Mouse (Mus musculus): ENCODE data around the gene Rln1. TPM values are rescaled to one million over a fixed set of nuclear protein-coding genes. Genes with fewer than 3 reads are reported as not detected.

Rln1 gene
- total and polyA plus RNA-seq, 3 experiments = not detected

DNA sequence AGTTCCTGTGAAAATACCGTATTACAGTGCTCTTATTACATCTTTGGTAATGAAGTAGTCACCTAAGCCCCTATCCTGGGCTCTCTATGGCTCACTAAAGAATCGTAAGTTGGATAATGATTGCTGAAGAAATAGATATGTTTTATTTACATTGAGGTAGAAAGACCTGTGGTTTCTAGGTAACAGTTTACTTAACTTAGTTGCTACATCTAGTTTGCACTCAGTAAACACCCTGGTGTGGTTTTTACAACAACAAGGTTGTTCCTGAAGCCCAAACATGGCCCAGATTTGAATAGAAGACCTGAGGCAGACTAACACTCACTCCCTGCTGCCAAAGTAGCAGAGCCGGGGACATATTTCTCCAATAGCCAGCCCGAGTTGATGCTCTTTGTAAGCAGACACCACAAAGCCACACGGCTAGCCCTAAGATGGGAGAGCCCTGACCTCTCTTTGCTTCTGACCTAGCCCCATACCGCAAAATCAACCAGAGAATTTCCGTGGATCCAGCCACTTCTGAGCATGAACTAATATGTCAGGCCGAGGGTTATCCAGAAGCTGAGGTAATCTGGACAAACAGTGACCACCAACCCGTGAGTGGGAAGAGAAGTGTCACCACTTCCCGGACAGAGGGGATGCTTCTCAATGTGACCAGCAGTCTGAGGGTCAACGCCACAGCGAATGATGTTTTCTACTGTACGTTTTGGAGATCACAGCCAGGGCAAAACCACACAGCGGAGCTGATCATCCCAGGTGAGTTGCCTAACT lies 45.6 kb upstream of the Rln1 start:
- H3K4me3 ChIP-seq (replicated peaks in 1 of 3; ENCODE audit: low read depth in 2 of 3, low read length in 2 of 3, poor library complexity in 1 of 3) = peak overlapping the region in 1 of 3 experiments; percentile 11
- no peak for DNase-seq (ENCODE audit: extremely low read depth)
- peak overlapping the region; percentile 26 for H3K4me2 ChIP-seq (ENCODE audit: insufficient read depth, low read depth, poor library complexity, severe bottlenecking)
- in situ Hi-C loops (cut with MboI; ENCODE audit: low pct_ligation_motif_present, low pct_unique_long_range_greater_than_20kb, low sequenced_read_pairs) = no loop called here
- H3K27me3 ChIP-seq (replicated peaks) = no peaks in the 10 kb centered on the region
- peak overlapping the region; percentile 39; the same call in 1 of the 2 replicates for H3K27ac ChIP-seq (ENCODE audit: insufficient read depth, low read depth)
- H3K9ac ChIP-seq (ENCODE audit: insufficient read depth, low read depth) = no peak overlapping the region
- peaks cover 5% of the 10 kb centered on the region for H3K79me2 ChIP-seq (replicated peaks; ENCODE audit: control insufficient read depth, extremely low read depth, insufficient read depth, poor library complexity, severe bottlenecking)
- H3K36me3 ChIP-seq (replicated peaks in 1 of 2; ENCODE audit: control insufficient read depth in 1 of 2, insufficient read depth in 1 of 2, low read length in 1 of 2) = peaks cover 36 to 78% of the 10 kb centered on the region in 2 experiments
- dilution Hi-C loops (cut with MboI; ENCODE audit: extremely low pct_ligation_motif_present, extremely low pct_unique_long_range_greater_than_20kb, low sequenced_read_pairs) = no loop called here
- no peaks in the 10 kb centered on the region for H3K9me3 ChIP-seq (replicated peaks; ENCODE audit: low read length)
- TF ChIP-seq ZNF384 (IDR thresholded peaks at IDR 0.05; ENCODE audit: low read depth, low read length) (no peak), MYC (IDR thresholded peaks at IDR 0.05; ENCODE audit: low read depth, low read length) (no peak)
- H3K4me1 ChIP-seq (ENCODE audit: control insufficient read depth in 1 of 2, insufficient read depth in 2 of 2) = peaks cover 31 to 86% of the 10 kb centered on the region in 2 experiments

DNA sequence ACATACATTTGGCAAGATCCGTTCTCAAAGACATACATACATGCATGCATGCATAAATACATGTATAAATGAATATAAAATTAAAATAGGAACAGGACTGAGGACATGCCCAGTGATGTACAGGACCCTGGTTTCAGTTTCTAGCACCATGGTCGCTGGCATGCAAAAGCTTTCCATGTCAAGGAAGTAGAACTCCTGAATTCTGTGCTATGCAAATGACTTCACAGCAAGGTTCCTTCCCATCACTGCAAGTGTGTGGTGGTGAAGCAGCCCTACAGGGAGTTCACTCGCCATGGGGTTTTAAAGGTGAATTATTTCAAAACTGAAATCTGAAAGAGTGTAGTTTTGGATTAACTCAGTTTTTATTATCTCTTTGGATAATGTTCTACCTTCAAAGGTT lies 41.9 kb upstream of the Rln1 start:
- Histone ChIP-seq H3K4me2 (ENCODE audit: insufficient read depth, low read depth, poor library complexity, severe bottlenecking) (peak overlapping the region; percentile 85), H3K9ac (ENCODE audit: insufficient read depth, low read depth) (peak overlapping the region; percentile 10; the same call in 1 of the 2 replicates), H3K9me3 (replicated peaks; ENCODE audit: low read length) (no peaks in the 10 kb centered on the region), H3K4me3 (replicated peaks in 1 of 3; ENCODE audit: low read depth in 2 of 3, low read length in 2 of 3, poor library complexity in 1 of 3) (no peak overlapping the region), H3K36me3 (replicated peaks in 1 of 2; ENCODE audit: control insufficient read depth in 1 of 2, insufficient read depth in 1 of 2, low read length in 1 of 2) (peaks cover 21 to 65% of the 10 kb centered on the region in 2 experiments), H3K4me1 (ENCODE audit: control insufficient read depth in 1 of 2, insufficient read depth in 2 of 2) (peaks cover 28 to 73% of the 10 kb centered on the region in 2 experiments), H3K79me2 (replicated peaks; ENCODE audit: control insufficient read depth, extremely low read depth, insufficient read depth, poor library complexity, severe bottlenecking) (peaks cover 28% of the 10 kb centered on the region), H3K27me3 (replicated peaks) (no peaks in the 10 kb centered on the region), H3K27ac (ENCODE audit: insufficient read depth, low read depth) (peak overlapping the region; percentile 48; the same call in 1 of the 2 replicates)
- no peak for DNase-seq (ENCODE audit: extremely low read depth)
- dilution Hi-C loops (cut with MboI; ENCODE audit: extremely low pct_ligation_motif_present, extremely low pct_unique_long_range_greater_than_20kb, low sequenced_read_pairs) = no loop called here
- in situ Hi-C loops (cut with MboI; ENCODE audit: low pct_ligation_motif_present, low pct_unique_long_range_greater_than_20kb, low sequenced_read_pairs) = no loop called here
- TF ChIP-seq USF2 (conservative IDR thresholded peaks at IDR 0.05; ENCODE audit: low read depth, low read length) = no peak
- TF ChIP-seq CHD1 (IDR thresholded peaks at IDR 0.05; ENCODE audit: low read depth, low read length) = no peak
- no peak for TF ChIP-seq JUN (IDR thresholded peaks at IDR 0.05; ENCODE audit: insufficient read depth, low read depth, low read length)
- no peak; the same call in 1 of the 2 replicates for TF ChIP-seq POLR2A (IDR thresholded peaks at IDR 0.05; ENCODE audit: low read depth, low read length)
- TF ChIP-seq CTCF (conservative IDR thresholded peaks at IDR 0.05 in 1 of 2, IDR thresholded peaks at IDR 0.05 in 1 of 2; ENCODE audit: low read depth in 2 of 2, low read length in 2 of 2) = no peak
- TF ChIP-seq MXI1 (IDR thresholded peaks at IDR 0.05; ENCODE audit: low read depth, low read length) = no peak
- no peak for TF ChIP-seq MEF2A (IDR thresholded peaks at IDR 0.05; ENCODE audit: borderline replicate concordance, low read depth, low read length)
- no peak; the same call in 1 of the 2 replicates for TF ChIP-seq SIN3A (IDR thresholded peaks at IDR 0.05; ENCODE audit: low read length)
- TF ChIP-seq MAZ (IDR thresholded peaks at IDR 0.05; ENCODE audit: low read depth, low read length) = no peak
- no peak for TF ChIP-seq CHD2 (IDR thresholded peaks at IDR 0.05; ENCODE audit: low read length)
- TF ChIP-seq MAX (IDR thresholded peaks at IDR 0.05; ENCODE audit: low read length) = no peak
- no peak for TF ChIP-seq ZNF384 (IDR thresholded peaks at IDR 0.05; ENCODE audit: low read depth, low read length)
- TF ChIP-seq JUND (conservative IDR thresholded peaks at IDR 0.05; ENCODE audit: low read depth, low read length) = peak; percentile 59
- peak; percentile 53; the same call in 1 of the 2 replicates for TF ChIP-seq BHLHE40 (IDR thresholded peaks at IDR 0.05; ENCODE audit: low read depth, low read length)
- no peak for TF ChIP-seq ZMIZ1 (IDR thresholded peaks at IDR 0.05; ENCODE audit: low read depth, low read length)
- no peak for TF ChIP-seq E2F4 (IDR thresholded peaks at IDR 0.05; ENCODE audit: insufficient replicate concordance, low read depth, low read length)
- peak; percentile 70 for TF ChIP-seq ETS1 (conservative IDR thresholded peaks at IDR 0.05; ENCODE audit: low read depth, low read length)
- no peak for TF ChIP-seq TBP (conservative IDR thresholded peaks at IDR 0.05; ENCODE audit: low read depth, low read length)
- TF ChIP-seq KAT2A (IDR thresholded peaks at IDR 0.05; ENCODE audit: insufficient replicate concordance, low read length) = no peak
- peak; percentile 72 for TF ChIP-seq IRF4 (IDR thresholded peaks at IDR 0.05; ENCODE audit: low read depth, low read length)
- TF ChIP-seq NELFE (IDR thresholded peaks at IDR 0.05; ENCODE audit: low read depth, low read length) = no peak
- TF ChIP-seq UBTF (IDR thresholded peaks at IDR 0.05; ENCODE audit: low read depth, low read length) = no peak
- no peak for TF ChIP-seq GABPA (IDR thresholded peaks at IDR 0.05; ENCODE audit: insufficient replicate concordance, low read depth, low read length)
- TF ChIP-seq USF1 (IDR thresholded peaks at IDR 0.05; ENCODE audit: low read depth, low read length) = no peak
- no peak for TF ChIP-seq RCOR1 (conservative IDR thresholded peaks at IDR 0.05; ENCODE audit: low read depth, low read length)
- TF ChIP-seq PAX5 (IDR thresholded peaks at IDR 0.05; ENCODE audit: low read length) = no peak
- TF ChIP-seq RAD21 (IDR thresholded peaks at IDR 0.05; ENCODE audit: low read depth, low read length) = no peak; the same call in 1 of the 2 replicates
- TF ChIP-seq ZKSCAN1 (IDR thresholded peaks at IDR 0.05; ENCODE audit: borderline replicate concordance, low read depth, low read length) = no peak
- TF ChIP-seq EP300 (IDR thresholded peaks at IDR 0.05; ENCODE audit: low read length) = peak; percentile 77
- no peak for TF ChIP-seq HCFC1 (IDR thresholded peaks at IDR 0.05; ENCODE audit: low read depth, low read length)
- TF ChIP-seq POLR2AphosphoS2 (IDR thresholded peaks at IDR 0.05; ENCODE audit: low read depth, low read length) = no peak
- TF ChIP-seq MYC (IDR thresholded peaks at IDR 0.05; ENCODE audit: low read depth, low read length) = no peak
